Mouse (Mus musculus) embryonic facial prominence, embryonic 14.5 days (tissue): ENCODE data around the gene Mad1l1. TPM values are rescaled to one million over a fixed set of nuclear protein-coding genes. Genes with fewer than 3 reads are reported as not detected.
A peak's percentile ranks its signal among the peaks of the same experiment; 100 is the strongest.

ENCODE experiments used
- ATAC-seq: fragments of 200-750 bp; cut with Nextera tagmentation; 2 replicates; pipeline ENCODE4 v1.8.0; 2017; ENCODE audit warnings: low read depth, moderate number of reproducible peaks, moderate TSS enrichment
- DNase-seq: peaks from one replicate; pipeline ENCODE4 v3.0.0-alpha.2; 2015; ENCODE audit warnings: low spot score
- H3K27ac ChIP-seq: fragments of 300-500 bp; sonication (generic); replicated peaks from 2 replicates; pipeline ENCODE4 v1.5.1; 2014; ENCODE audit warnings: low read depth, mild to moderate bottlenecking, low read length, moderate library complexity
- H3K27me3 ChIP-seq: fragments of 300-500 bp; sonication (generic); replicated peaks from 2 replicates; pipeline ENCODE4 v1.6.1; 2014; ENCODE audit warnings: low read length; ENCODE audit not compliant: control insufficient read depth, insufficient read depth
- H3K36me3 ChIP-seq: fragments of 300-500 bp; sonication (generic); 2 replicates; pipeline ENCODE4 v1.6.1; 2014; ENCODE audit warnings: low read length, mixed read lengths; ENCODE audit not compliant: control insufficient read depth, insufficient read depth
- H3K4me1 ChIP-seq: fragments of 300-500 bp; sonication (generic); 2 replicates; pipeline ENCODE4 v1.6.1; 2014; ENCODE audit warnings: antibody characterized with exemption, low read length; ENCODE audit not compliant: control insufficient read depth, insufficient read depth
- H3K4me2 ChIP-seq: fragments of 300-500 bp; sonication (generic); 2 replicates; pipeline ENCODE4 v1.6.1; 2014; ENCODE audit warnings: low read depth, mild to moderate bottlenecking, low read length, moderate library complexity, mixed read lengths
- H3K4me3 ChIP-seq: fragments of 300-500 bp; sonication (generic); 2 replicates; pipeline ENCODE4 v1.5.1; 2014; ENCODE audit warnings: low read depth, mild to moderate bottlenecking, low read length
- H3K9ac ChIP-seq: fragments of 300-500 bp; sonication (generic); 2 replicates; pipeline ENCODE4 v1.6.1; 2014; ENCODE audit warnings: low read depth, mild to moderate bottlenecking, low read length, moderate library complexity, mixed read lengths
- H3K9me3 ChIP-seq: fragments of 300-500 bp; sonication (generic); 2 replicates; pipeline ENCODE4 v1.6.1; 2016; ENCODE audit warnings: low read length; ENCODE audit not compliant: control insufficient read depth
- WGBS: fragments of 180-500 bp; shearing (Covaris S2); extraction: QIAGEN DNeasy Blood & Tissue Kit; methylation state at CpG from one replicate; pipeline ENCODE4 v1.1.7; 2014; 5-methylcytosine and 5-hydroxymethylcytosine counted together
- polyA plus RNA-seq: library from polyadenylated mRNA; unstranded; fragments of >200 nt; fragmentation: Nextera tagmentation; extraction: Ambion mirVana; gene quantifications from 2 replicates; pipeline ENCODE4 v1.2.1, GENCODE M21; 2014

Gene Mad1l1
- polyA plus RNA-seq, 1 experiment from 2014 or later: 38.0 TPM

DNA sequence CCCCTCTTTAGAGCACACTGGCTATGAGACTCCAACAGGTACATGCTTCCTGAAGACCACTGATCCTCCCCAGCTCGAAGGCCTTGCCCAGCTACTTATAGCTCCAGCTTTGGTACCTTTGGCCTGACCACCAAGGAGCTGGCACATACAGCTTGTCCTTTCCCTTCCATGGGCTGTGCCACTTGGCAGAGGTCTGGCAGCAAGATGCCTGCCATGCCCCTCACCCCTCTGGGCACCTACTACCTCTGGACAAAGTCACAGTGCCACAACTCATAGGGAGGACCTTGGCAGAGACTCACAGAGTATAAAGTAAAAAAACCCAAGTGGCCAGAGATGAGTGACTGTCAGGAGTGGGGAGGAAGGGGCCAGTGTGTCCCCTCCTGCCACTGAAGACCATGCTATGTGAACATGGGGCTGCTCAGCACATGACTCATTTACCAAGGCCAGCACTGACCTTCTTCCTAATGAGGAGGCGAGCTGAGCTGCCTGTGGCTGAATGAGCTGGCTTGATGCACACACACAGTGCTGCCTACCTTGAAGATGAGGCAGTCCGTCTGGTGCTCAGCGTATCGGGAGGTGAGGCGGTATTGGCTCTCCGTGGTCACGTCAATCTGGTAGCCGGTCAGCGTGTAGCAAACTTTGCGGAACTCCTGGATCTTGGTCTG is 255.9 kb downstream of the Mad1l1 start:
- Histone ChIP-seq H3K4me1 (peaks cover 21% of the 10 kb centered on the region), H3K27me3 (no peaks in the 10 kb centered on the region), H3K4me2 (no peak overlapping the region), H3K36me3 (0 out of 2 replicates have a peak, but pooled peaks cover 10% of the 10 kb centered on the region), H3K4me3 (no peak overlapping the region), H3K9ac (no peak overlapping the region), H3K27ac (no peak overlapping the region), H3K9me3 (no peaks in the 10 kb centered on the region)
- 91% methylated on average over 11 of the region's 11 CpGs for WGBS
- ATAC-seq (no peak), DNase-seq (no peak)

DNA sequence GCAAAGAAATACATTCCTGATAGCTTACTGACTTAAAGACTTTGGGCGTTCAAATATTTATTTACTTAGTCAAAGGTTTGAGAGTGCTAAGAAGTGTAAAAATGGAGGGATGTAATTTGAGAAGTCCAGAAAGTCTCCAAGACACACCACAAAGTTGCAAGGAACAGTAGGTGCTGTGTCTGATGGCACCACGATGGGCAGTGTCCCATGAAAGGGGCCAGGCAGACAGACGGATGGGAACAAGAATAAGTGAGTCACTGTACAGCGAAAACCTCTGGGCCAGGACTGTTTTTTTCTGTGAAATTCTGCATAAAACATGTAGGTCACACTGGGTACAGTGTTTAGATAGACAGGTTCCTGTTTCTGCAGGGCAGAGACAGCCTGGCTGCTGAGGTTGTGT is 256.8 kb downstream of the Mad1l1 start:
- Histone ChIP-seq H3K27ac (no peak overlapping the region), H3K4me2 (no peak overlapping the region), H3K4me3 (no peak overlapping the region), H3K9ac (no peak overlapping the region), H3K27me3 (no peaks in the 10 kb centered on the region), H3K9me3 (no peaks in the 10 kb centered on the region), H3K4me1 (peaks cover 21% of the 10 kb centered on the region), H3K36me3 (0 out of 2 replicates have a peak, but pooled peaks cover 10% of the 10 kb centered on the region)
- DNase-seq (no peak), ATAC-seq (no peak)
- WGBS: 64% methylated on average over 4 of the region's 4 CpGs

DNA sequence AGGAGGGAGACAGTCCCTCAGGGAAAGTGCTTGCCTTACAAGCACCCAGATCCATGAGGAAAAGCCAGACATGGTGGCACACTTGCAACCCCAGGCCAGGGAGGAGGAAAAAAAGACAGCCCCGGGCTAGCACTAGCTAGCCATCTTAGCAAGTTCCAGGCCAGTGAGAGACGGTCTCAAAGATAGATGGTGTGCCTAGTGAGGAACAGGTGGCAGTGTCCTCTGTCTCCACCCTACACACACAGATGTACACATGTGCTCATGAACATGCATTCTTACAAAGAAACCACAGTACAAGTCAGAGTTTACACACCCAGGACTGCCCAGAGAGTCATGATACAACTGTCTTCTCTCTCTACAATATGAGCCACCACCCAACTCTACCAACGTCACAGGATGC is 258.5 kb downstream of the Mad1l1 start:
- Histone ChIP-seq H3K4me2 (no peak overlapping the region), H3K9me3 (no peaks in the 10 kb centered on the region), H3K4me3 (no peak overlapping the region), H3K27me3 (no peaks in the 10 kb centered on the region), H3K36me3 (0 out of 2 replicates have a peak, but pooled peaks cover 10% of the 10 kb centered on the region), H3K9ac (no peak overlapping the region), H3K4me1 (peaks cover 17% of the 10 kb centered on the region), H3K27ac (no peak overlapping the region)
- no peak for ATAC-seq
- DNase-seq: no peak
- WGBS: 86% methylated on average over 3 of the region's 3 CpGs

DNA sequence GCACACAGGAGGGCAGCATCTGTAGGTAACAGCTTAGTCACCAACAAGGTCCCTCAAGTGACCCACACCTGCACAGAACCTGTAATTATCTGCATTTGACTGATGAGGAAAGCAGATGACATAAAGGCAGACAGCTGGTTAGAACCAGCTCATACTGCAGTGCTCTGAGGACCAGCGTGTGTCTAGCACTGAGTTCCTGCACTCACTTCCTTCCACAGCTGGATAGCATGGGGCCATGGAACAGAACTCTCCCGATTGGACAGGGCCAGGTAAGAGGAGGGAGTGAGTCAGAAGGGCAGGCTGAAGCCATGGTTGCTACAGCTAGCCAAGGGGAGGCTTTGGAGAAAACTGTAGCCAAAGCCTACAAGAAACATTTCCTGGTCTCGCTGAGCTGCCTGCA is 259.0 kb downstream of the Mad1l1 start:
- Histone ChIP-seq H3K27me3 (no peaks in the 10 kb centered on the region), H3K27ac (no peak overlapping the region), H3K9ac (no peak overlapping the region), H3K4me1 (peaks cover 12% of the 10 kb centered on the region), H3K9me3 (no peaks in the 10 kb centered on the region), H3K4me3 (no peak overlapping the region), H3K4me2 (no peak overlapping the region), H3K36me3 (0 out of 2 replicates have a peak, but pooled peaks cover 10% of the 10 kb centered on the region)
- DNase-seq (no peak), ATAC-seq (no peak)
- WGBS: 64% methylated on average over 3 of the region's 3 CpGs

DNA sequence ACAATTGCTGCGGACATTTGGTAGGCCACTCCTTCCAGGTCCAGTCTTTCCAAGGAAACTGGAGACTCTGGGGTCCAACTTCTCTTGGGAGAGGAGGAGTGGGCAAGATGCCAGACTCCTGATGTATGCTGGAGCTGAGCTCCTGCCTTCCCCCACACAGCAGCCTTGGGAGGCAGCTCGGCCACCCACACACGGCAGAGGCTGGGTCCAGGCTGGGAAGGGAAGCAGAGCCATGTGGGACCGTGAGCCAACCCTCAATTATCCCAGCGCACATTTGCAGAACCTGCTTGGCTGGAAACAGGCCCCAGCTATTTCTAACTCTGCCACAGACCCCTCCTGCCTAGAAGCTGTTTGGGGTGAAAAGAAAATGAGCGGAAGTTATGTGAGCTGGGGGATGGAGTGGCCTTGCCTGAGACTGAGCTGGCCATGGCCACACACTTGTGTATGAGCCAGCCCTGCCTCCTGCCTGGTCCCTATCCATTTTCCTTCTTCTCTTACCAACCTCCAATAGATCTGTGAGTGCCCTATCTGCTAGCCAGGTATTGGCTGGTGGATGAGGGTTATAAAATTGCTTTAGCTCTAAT is 260.0 kb downstream of the Mad1l1 start:
- Histone ChIP-seq H3K27ac (peak overlapping the region; percentile 54), H3K9ac (no peak overlapping the region), H3K27me3 (no peaks in the 10 kb centered on the region), H3K36me3 (0 out of 2 replicates have a peak, but pooled peaks cover 10% of the 10 kb centered on the region), H3K4me2 (no peak overlapping the region), H3K4me3 (no peak overlapping the region), H3K9me3 (no peaks in the 10 kb centered on the region), H3K4me1 (peaks cover 12% of the 10 kb centered on the region)
- ATAC-seq (peak; percentile 94), DNase-seq (peak; percentile 90)
- WGBS: 22% methylated on average over 6 of the region's 6 CpGs

DNA sequence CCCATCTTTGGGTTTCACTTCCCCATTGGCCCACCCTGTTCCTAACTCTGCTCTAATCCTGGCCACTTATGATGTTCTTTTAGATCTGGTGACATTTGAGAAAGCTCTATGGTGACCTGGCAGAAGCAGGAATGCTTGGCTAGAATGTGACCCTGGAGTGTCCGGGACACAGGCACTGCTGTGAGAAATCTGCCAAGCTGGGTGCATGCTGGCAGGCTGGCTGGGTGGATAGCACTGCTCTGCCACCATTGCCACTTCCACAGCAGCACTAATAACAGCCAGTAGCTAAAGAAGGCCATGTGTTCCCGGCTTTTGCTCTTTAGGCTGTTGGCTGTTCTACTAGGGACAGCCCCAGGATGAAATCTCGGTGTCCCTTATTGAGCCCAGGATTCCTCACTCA is 265.1 kb downstream of the Mad1l1 start:
- no peaks in the 10 kb centered on the region for H3K36me3 ChIP-seq
- no peak overlapping the region for H3K4me2 ChIP-seq
- peaks cover 1% of the 10 kb centered on the region for H3K4me1 ChIP-seq
- no peak overlapping the region for H3K27ac ChIP-seq
- no peak overlapping the region for H3K9ac ChIP-seq
- 78% methylated on average over 3 of the region's 3 CpGs for WGBS
- no peaks in the 10 kb centered on the region for H3K9me3 ChIP-seq
- no peak overlapping the region for H3K4me3 ChIP-seq
- no peak for ATAC-seq
- DNase-seq: no peak
- no peaks in the 10 kb centered on the region for H3K27me3 ChIP-seq

DNA sequence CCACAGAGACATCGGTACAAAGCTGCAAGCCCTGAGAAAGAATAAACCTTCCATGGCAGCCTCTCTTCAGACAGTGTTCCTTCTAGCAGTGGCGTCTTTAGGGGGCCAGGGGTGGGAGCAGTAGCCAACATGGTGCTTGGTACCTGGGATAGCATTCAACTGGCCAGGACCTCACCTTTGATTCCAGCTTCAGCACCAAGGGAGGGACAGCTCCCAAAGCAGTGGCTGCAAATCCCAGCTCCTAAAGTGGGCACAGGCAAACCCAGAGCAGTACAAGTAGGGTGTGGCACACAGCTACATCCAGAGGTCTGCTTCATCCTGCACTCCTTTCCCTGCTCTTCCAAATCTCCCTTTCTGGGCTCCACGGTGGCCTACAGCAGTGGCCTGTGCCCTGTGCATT is 265.9 kb downstream of the Mad1l1 start:
- no peak for DNase-seq

DNA sequence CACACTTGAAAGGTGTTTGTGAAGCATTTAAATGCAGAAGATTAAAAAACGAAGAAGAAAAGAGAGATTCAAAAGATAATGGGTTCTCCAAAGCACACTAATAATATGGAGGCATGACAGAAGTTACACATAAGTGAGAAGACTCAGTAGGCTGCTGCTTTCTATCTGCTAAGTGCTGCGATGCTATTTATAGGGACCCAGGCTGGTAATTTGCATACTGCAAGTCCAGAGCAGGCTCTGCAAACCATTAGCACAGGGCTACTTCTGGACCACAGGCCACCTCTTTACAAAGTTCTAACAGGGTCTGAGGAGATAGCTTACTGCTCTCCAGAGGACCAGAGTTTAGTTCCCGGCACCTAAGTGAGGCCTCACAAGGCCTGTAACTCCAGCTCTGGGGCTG is 267.7 kb downstream of the Mad1l1 start:
- no peak overlapping the region for H3K9ac ChIP-seq
- H3K27ac ChIP-seq: no peak overlapping the region
- H3K4me2 ChIP-seq: no peak overlapping the region
- ATAC-seq (no peak), DNase-seq (no peak)
- no peaks in the 10 kb centered on the region for H3K27me3 ChIP-seq
- WGBS: 76% methylated on average over 3 of the region's 3 CpGs
- no peaks in the 10 kb centered on the region for H3K9me3 ChIP-seq
- H3K4me3 ChIP-seq: no peak overlapping the region
- no peaks in the 10 kb centered on the region for H3K4me1 ChIP-seq
- no peaks in the 10 kb centered on the region for H3K36me3 ChIP-seq

More for the DNA sequence above, 265.9 kb downstream of the Mad1l1 start:
- no peak overlapping the region for H3K9ac ChIP-seq
- H3K9me3 ChIP-seq: no peaks in the 10 kb centered on the region
- WGBS: 86% methylated on average over 3 of the region's 3 CpGs
- no peak overlapping the region for H3K27ac ChIP-seq
- no peaks in the 10 kb centered on the region for H3K27me3 ChIP-seq
- H3K36me3 ChIP-seq: no peaks in the 10 kb centered on the region
- no peaks in the 10 kb centered on the region for H3K4me1 ChIP-seq
- H3K4me2 ChIP-seq: no peak overlapping the region
- H3K4me3 ChIP-seq: no peak overlapping the region
- ATAC-seq: no peak

DNA sequence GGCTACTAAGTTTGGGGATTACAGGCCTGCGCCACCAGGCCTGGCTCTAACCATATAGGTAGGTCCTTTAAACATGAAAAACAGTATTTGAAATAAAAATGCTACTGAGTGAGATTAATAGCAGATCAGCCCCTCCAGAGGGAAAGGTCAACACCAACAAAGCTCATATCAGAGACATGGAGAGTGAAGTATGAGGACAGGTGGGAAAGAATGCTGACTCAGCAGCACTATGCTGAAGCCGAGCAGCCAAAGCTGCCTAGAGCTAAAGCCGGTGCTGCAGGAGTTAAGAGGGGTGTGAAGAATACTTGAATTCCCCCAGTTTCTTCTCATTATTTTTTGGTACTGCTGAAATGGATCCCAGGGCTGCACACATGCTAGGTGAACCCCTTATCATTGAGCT is 268.9 kb downstream of the Mad1l1 start:
- H3K27ac ChIP-seq: no peak overlapping the region
- H3K9ac ChIP-seq: no peak overlapping the region
- ATAC-seq: no peak
- no peaks in the 10 kb centered on the region for H3K4me1 ChIP-seq
- H3K9me3 ChIP-seq: no peaks in the 10 kb centered on the region
- no peaks in the 10 kb centered on the region for H3K27me3 ChIP-seq
- WGBS: 77% methylated on average over 3 of the region's 3 CpGs
- H3K4me3 ChIP-seq: no peak overlapping the region
- H3K4me2 ChIP-seq: no peak overlapping the region
- no peaks in the 10 kb centered on the region for H3K36me3 ChIP-seq
- no peak for DNase-seq
